Mouse (Mus musculus): ENCODE measurements around the gene Vps37b.
A peak's percentile ranks its signal among the peaks of the same experiment; 100 is the strongest.
"Not testable (repeated sequence)": the region's sequence is repeated elsewhere in the genome, so short reads cannot be mapped to it uniquely, and the experiment has no call there.

The Vps37b gene

GRCm38 (mm10) chr5:124032001-124032508 lies at the start of gene Vps37b:
Gene Vps37b (minus strand): TSS chr5:124032270.
- DNase-seq (ENCODE audit: low read depth) = peak; percentile 97

- DNase-seq (ENCODE audit: low read depth) = no peak
Measured at GRCm38 (mm10) chr5:124079880-124080279, 47.8 kb upstream of the Vps37b start.

- DNase-seq (ENCODE audit: low read depth) = peak; percentile 58
Measured at GRCm38 (mm10) chr5:124078794-124079416, 46.8 kb upstream of the Vps37b start.

- DNase-seq (ENCODE audit: low read depth) = no peak
Measured at GRCm38 (mm10) chr5:124077856-124078460, 45.9 kb upstream of the Vps37b start.

GRCm38 (mm10) chr5:124077241-124077640 lies 45.2 kb upstream of the Vps37b start:
- DNase-seq (ENCODE audit: low read depth) = no peak

GRCm38 (mm10) chr5:124076559-124076958 lies 44.5 kb upstream of the Vps37b start:
- no peak for DNase-seq (ENCODE audit: low read depth)

- no peak for DNase-seq (ENCODE audit: low read depth)
Measured at GRCm38 (mm10) chr5:124075716-124076115, 43.6 kb upstream of the Vps37b start.

- peak; percentile 58 for DNase-seq (ENCODE audit: low read depth)
Measured at GRCm38 (mm10) chr5:124074845-124075307, 42.8 kb upstream of the Vps37b start.

- no peak for DNase-seq (ENCODE audit: low read depth)
Measured at GRCm38 (mm10) chr5:124073682-124074081, 41.6 kb upstream of the Vps37b start.

- no peak for DNase-seq (ENCODE audit: low read depth)
Measured at GRCm38 (mm10) chr5:124069657-124070056, 37.6 kb upstream of the Vps37b start.

GRCm38 (mm10) chr5:124062037-124062824 lies 30.2 kb upstream of the Vps37b start:
- peak; percentile 49 for DNase-seq (ENCODE audit: low read depth)

GRCm38 (mm10) chr5:124059677-124060076 lies 27.6 kb upstream of the Vps37b start:
- no peak for DNase-seq (ENCODE audit: low read depth)

- no peak for DNase-seq (ENCODE audit: low read depth)
Measured at GRCm38 (mm10) chr5:124058749-124059148, 26.7 kb upstream of the Vps37b start.

- no peak for DNase-seq (ENCODE audit: low read depth)
Measured at GRCm38 (mm10) chr5:124056956-124057355, 24.9 kb upstream of the Vps37b start.

GRCm38 (mm10) chr5:124056219-124056618 lies 24.1 kb upstream of the Vps37b start:
- DNase-seq (ENCODE audit: low read depth) = no peak

- not testable (repeated sequence) for DNase-seq (ENCODE audit: low read depth)
Measured at GRCm38 (mm10) chr5:124052641-124053040, 20.6 kb upstream of the Vps37b start.

- DNase-seq (ENCODE audit: low read depth) = peak; percentile 66
Measured at GRCm38 (mm10) chr5:124051899-124052491, 19.9 kb upstream of the Vps37b start.

- no peak for DNase-seq (ENCODE audit: low read depth)
Measured at GRCm38 (mm10) chr5:124050095-124051050, 18.3 kb upstream of the Vps37b start.

- DNase-seq (ENCODE audit: low read depth) = no peak
Measured at GRCm38 (mm10) chr5:124049249-124050045, 17.4 kb upstream of the Vps37b start.

GRCm38 (mm10) chr5:124046741-124047401 lies 14.8 kb upstream of the Vps37b start:
- DNase-seq (ENCODE audit: low read depth) = peak; percentile 74

All from NIH3T3 (cell line).